17 mouse cellular contexts compared by ENCODE assay signal in genomic region chr9:60899797-60900459, GRCm38 (mm10).
DNase-seq lines count a peak whose midpoint lies in the region; ATAC-seq and TF ChIP-seq lines count a peak whose summit lies in the region.
"Had no signal": no experiment of that assay in that cellular context is flagged by ENCODE, and none has a peak within 500 bp of the region (broad histone marks: within the 10 kb centered on the region; RNA-seq: fewer than 3 reads in every experiment).

No protein-coding gene starts in this region.

- no peak for DNase-seq in heart, adult 2 months
- peak; percentile 21 for DNase-seq in lung, postnatal 10 days
- no peak for DNase-seq in lung, postnatal 0 days (ENCODE audit: low spot score)
- DNase-seq in embryonic facial prominence, embryonic 14.5 days (ENCODE audit: low spot score): peak; percentile 60
- no peak for DNase-seq in forebrain, embryonic 11.5 days (ENCODE audit: low spot score)
- DNase-seq: cerebellum, postnatal 10 days; kidney, adult 11 months; kidney, postnatal 14 days; left cerebral cortex, postnatal 4 days; lung, postnatal 14 days; right cerebral cortex, adult 18-20 months; thymus, postnatal 4 days had no signal

- 45% methylated on average over 3 of the region's 3 CpGs for WGBS in heart, embryonic 12.5 days
- WGBS in heart, adult 2 months: 49% methylated on average over 3 of the region's 3 CpGs
- WGBS in lung, postnatal 0 days: 39% methylated on average over 3 of the region's 3 CpGs
- 59% methylated on average over 3 of the region's 3 CpGs for WGBS in embryonic facial prominence, embryonic 14.5 days
- WGBS in stomach, embryonic 16.5 days: 48% methylated on average over 3 of the region's 3 CpGs
- 81% methylated on average over 3 of the region's 3 CpGs for WGBS in forebrain, embryonic 11.5 days

- H3K36me3 ChIP-seq in heart, embryonic 12.5 days: no peaks in the 10 kb centered on the region
- H3K36me3 ChIP-seq in heart, adult 2 months (ENCODE audit: control insufficient read depth, insufficient read depth, low read length): no peaks in the 10 kb centered on the region
- no peaks in the 10 kb centered on the region for H3K36me3 ChIP-seq in lung, postnatal 0 days (ENCODE audit: insufficient read depth, low read length)
- H3K36me3 ChIP-seq in embryonic facial prominence, embryonic 14.5 days (ENCODE audit: control insufficient read depth, insufficient read depth, low read length): no peaks in the 10 kb centered on the region
- no peaks in the 10 kb centered on the region for H3K36me3 ChIP-seq in stomach, embryonic 16.5 days (ENCODE audit: control insufficient read depth, insufficient read depth, low read length)
- no peaks in the 10 kb centered on the region for H3K36me3 ChIP-seq in forebrain, embryonic 11.5 days (ENCODE audit: control insufficient read depth, insufficient read depth, low read length)
- H3K36me3 ChIP-seq: liver, embryonic 12.5 days had no signal

- no peak for TF ChIP-seq POLR2A in heart, adult 2 months (IDR thresholded peaks at IDR 0.05; ENCODE audit: insufficient read depth, low read depth, low read length)

- no peaks in the 10 kb centered on the region for H3K9me3 ChIP-seq in heart, embryonic 12.5 days (replicated peaks)
- H3K9me3 ChIP-seq in lung, postnatal 0 days (ENCODE audit: low read length): no peaks in the 10 kb centered on the region
- H3K9me3 ChIP-seq in embryonic facial prominence, embryonic 14.5 days (ENCODE audit: control insufficient read depth, low read length): no peaks in the 10 kb centered on the region
- H3K9me3 ChIP-seq in stomach, embryonic 16.5 days (replicated peaks; ENCODE audit: control insufficient read depth, low read length): no peaks in the 10 kb centered on the region
- no peaks in the 10 kb centered on the region for H3K9me3 ChIP-seq in forebrain, embryonic 11.5 days (ENCODE audit: control insufficient read depth, low read length)
- H3K9me3 ChIP-seq: liver, embryonic 12.5 days had no signal

- no peak overlapping the region for H3K27ac ChIP-seq in heart, embryonic 12.5 days (ENCODE audit: poor library complexity, severe bottlenecking)
- H3K27ac ChIP-seq in heart, adult 2 months: no peak overlapping the region
- no peak overlapping the region for H3K27ac ChIP-seq in lung, postnatal 0 days (ENCODE audit: low read length)
- no peak overlapping the region for H3K27ac ChIP-seq in embryonic facial prominence, embryonic 14.5 days (replicated peaks; ENCODE audit: low read depth, low read length)
- peak overlapping the region; percentile 63 for H3K27ac ChIP-seq in stomach, embryonic 16.5 days (ENCODE audit: low read length)
- no peak overlapping the region for H3K27ac ChIP-seq in forebrain, embryonic 11.5 days (ENCODE audit: low read depth, low read length)
- H3K27ac ChIP-seq: hindbrain, embryonic 14.5 days; liver, embryonic 12.5 days had no signal

- H3K4me1 ChIP-seq in heart, embryonic 12.5 days (replicated peaks): peaks cover 30% of the 10 kb centered on the region
- H3K4me1 ChIP-seq in heart, adult 2 months (ENCODE audit: control insufficient read depth, insufficient read depth, low read length): peaks cover 13% of the 10 kb centered on the region
- H3K4me1 ChIP-seq in lung, postnatal 0 days (ENCODE audit: insufficient read depth, low read depth, low read length): peaks cover 6% of the 10 kb centered on the region; the same call in 1 of the 2 replicates
- H3K4me1 ChIP-seq in embryonic facial prominence, embryonic 14.5 days (ENCODE audit: control insufficient read depth, insufficient read depth, low read length): peaks cover 19% of the 10 kb centered on the region
- peaks cover 26% of the 10 kb centered on the region for H3K4me1 ChIP-seq in stomach, embryonic 16.5 days (ENCODE audit: control insufficient read depth, insufficient read depth, low read length)
- H3K4me1 ChIP-seq in forebrain, embryonic 11.5 days (replicated peaks; ENCODE audit: control insufficient read depth, insufficient read depth, low read length): no peaks in the 10 kb centered on the region
- H3K4me1 ChIP-seq: liver, embryonic 12.5 days had no signal

- no peak for TF ChIP-seq EP300 in heart, adult 2 months (IDR thresholded peaks at IDR 0.05; ENCODE audit: insufficient read depth, low read depth, low read length)
- TF ChIP-seq EP300 in lung, postnatal 0 days (IDR thresholded peaks at IDR 0.05): no peak

- peaks cover 18% of the 10 kb centered on the region for H3K27me3 ChIP-seq in heart, embryonic 12.5 days (replicated peaks)
- H3K27me3 ChIP-seq in heart, adult 2 months (ENCODE audit: control insufficient read depth, insufficient read depth, low read length): no peaks in the 10 kb centered on the region
- H3K27me3 ChIP-seq in lung, postnatal 0 days (replicated peaks; ENCODE audit: insufficient read depth, low read length): no peaks in the 10 kb centered on the region
- H3K27me3 ChIP-seq in embryonic facial prominence, embryonic 14.5 days (replicated peaks; ENCODE audit: control insufficient read depth, insufficient read depth, low read length): no peaks in the 10 kb centered on the region
- no peaks in the 10 kb centered on the region for H3K27me3 ChIP-seq in stomach, embryonic 16.5 days (ENCODE audit: control insufficient read depth, insufficient read depth, low read length)
- H3K27me3 ChIP-seq in forebrain, embryonic 11.5 days (ENCODE audit: control insufficient read depth, insufficient read depth, low read length): no peaks in the 10 kb centered on the region

- no peaks in the 10 kb centered on the region for H3K79me2 ChIP-seq in heart, adult 2 months (replicated peaks; ENCODE audit: control insufficient read depth, insufficient read depth, low read length)

- intact Hi-C loops in heart, adult 2 months (cut with DNase I): loop anchor here (5.0 kb wide), 1 partner anchor 932 kb away; no protein-coding TSS in a partner anchor

- no peak for ATAC-seq in heart, embryonic 12.5 days (ENCODE audit: insufficient number of reproducible peaks, low FRiP score)
- no peak for ATAC-seq in lung, postnatal 0 days
- no peak for ATAC-seq in embryonic facial prominence, embryonic 14.5 days (ENCODE audit: low read depth)
- peak; percentile 49; the same call in 1 of the 2 replicates for ATAC-seq in stomach, embryonic 16.5 days (ENCODE audit: insufficient read depth, low FRiP score)
- ATAC-seq in forebrain, embryonic 11.5 days (replicated peaks; ENCODE audit: low FRiP score): no peak
- ATAC-seq: forebrain, embryonic 14.5 days; liver, embryonic 12.5 days had no signal

- no peak for TF ChIP-seq CTCF in heart, adult 2 months (IDR thresholded peaks at IDR 0.05)
- no peak for TF ChIP-seq CTCF in lung, postnatal 0 days (IDR thresholded peaks at IDR 0.05)

- no peak overlapping the region for H3K4me3 ChIP-seq in heart, embryonic 12.5 days
- no peak overlapping the region for H3K4me3 ChIP-seq in heart, adult 2 months
- no peak overlapping the region for H3K4me3 ChIP-seq in lung, postnatal 0 days (ENCODE audit: low read depth, low read length)
- no peak overlapping the region for H3K4me3 ChIP-seq in embryonic facial prominence, embryonic 14.5 days (ENCODE audit: low read depth, low read length)
- H3K4me3 ChIP-seq in stomach, embryonic 16.5 days (replicated peaks; ENCODE audit: low read length): no peak overlapping the region
- no peak overlapping the region for H3K4me3 ChIP-seq in forebrain, embryonic 11.5 days (ENCODE audit: low read depth, low read length)
- H3K4me3 ChIP-seq: liver, embryonic 12.5 days had no signal

- H3K4me2 ChIP-seq in heart, embryonic 12.5 days: peak overlapping the region; percentile 14; the same call in 1 of the 2 replicates
- no peak overlapping the region for H3K4me2 ChIP-seq in lung, postnatal 0 days (replicated peaks; ENCODE audit: low read depth, low read length)
- H3K4me2 ChIP-seq in embryonic facial prominence, embryonic 14.5 days (ENCODE audit: low read depth, low read length): no peak overlapping the region
- no peak overlapping the region for H3K4me2 ChIP-seq in stomach, embryonic 16.5 days (ENCODE audit: low read depth, low read length)
- no peak overlapping the region for H3K4me2 ChIP-seq in forebrain, embryonic 11.5 days (ENCODE audit: low read depth, low read length, severe bottlenecking)
- H3K4me2 ChIP-seq: hindbrain, embryonic 14.5 days; liver, embryonic 12.5 days had no signal

- H3K9ac ChIP-seq in heart, embryonic 12.5 days: no peak overlapping the region
- H3K9ac ChIP-seq in heart, adult 2 months (ENCODE audit: low read depth, low read length): no peak overlapping the region
- H3K9ac ChIP-seq in lung, postnatal 0 days (replicated peaks; ENCODE audit: low read depth): no peak overlapping the region
- H3K9ac ChIP-seq in embryonic facial prominence, embryonic 14.5 days (ENCODE audit: low read depth, low read length): no peak overlapping the region
- no peak overlapping the region for H3K9ac ChIP-seq in stomach, embryonic 16.5 days (ENCODE audit: low read length)
- no peak overlapping the region for H3K9ac ChIP-seq in forebrain, embryonic 11.5 days (ENCODE audit: low read length)
- H3K9ac ChIP-seq: hindbrain, embryonic 14.5 days; liver, embryonic 12.5 days had no signal

Comparison
In these comparisons a context has a peak if more than half of its experiments do, and no peak if none do; other contexts are left out.
1. DNase-seq: peak in lung, postnatal 10 days (single experiment) and embryonic facial prominence, embryonic 14.5 days (single experiment); none in heart, adult 2 months (0 of 2), lung, postnatal 0 days (single experiment) and forebrain, embryonic 11.5 days (single experiment).